Mouse (Mus musculus) B cell, adult 67 days (primary cell): ENCODE data around the gene Fxyd6. TPM values are rescaled to one million over a fixed set of nuclear protein-coding genes. Genes with fewer than 3 reads are reported as not detected.

Source experiments
- total RNA-seq, 2 experiments: library from RNA; stranded (reverse); gene quantifications; 4 replicates each; pipeline ENCODE4 v1.2.4; 2023

Gene Fxyd6
- not detected for total RNA-seq

DNA sequence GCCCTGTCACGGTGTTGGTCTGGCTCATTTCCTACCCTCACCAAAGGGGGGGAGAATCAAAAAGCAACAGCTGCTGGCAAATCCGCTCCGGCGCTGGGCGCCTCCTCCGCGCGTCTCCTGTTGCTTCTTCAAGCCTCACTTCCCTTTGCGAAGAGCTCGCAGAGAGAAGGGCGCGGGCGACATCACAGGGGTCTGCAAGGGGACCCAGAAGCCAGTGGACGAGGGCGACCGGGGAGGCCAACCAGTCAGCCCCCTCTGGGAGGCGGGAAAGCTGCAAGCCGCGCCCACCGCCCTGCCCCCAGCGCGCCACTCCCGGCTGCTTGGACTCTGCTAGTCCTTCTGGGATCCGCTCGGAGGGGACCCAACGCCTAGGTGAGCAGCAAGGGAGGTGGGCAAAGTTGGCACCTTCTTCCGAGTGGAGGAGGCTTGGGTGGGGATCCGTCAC lies at the start of gene Fxyd6:
Gene Fxyd6, plus strand, starts transcription at position 69 of the 445 bp plus-strand sequence.

DNA sequence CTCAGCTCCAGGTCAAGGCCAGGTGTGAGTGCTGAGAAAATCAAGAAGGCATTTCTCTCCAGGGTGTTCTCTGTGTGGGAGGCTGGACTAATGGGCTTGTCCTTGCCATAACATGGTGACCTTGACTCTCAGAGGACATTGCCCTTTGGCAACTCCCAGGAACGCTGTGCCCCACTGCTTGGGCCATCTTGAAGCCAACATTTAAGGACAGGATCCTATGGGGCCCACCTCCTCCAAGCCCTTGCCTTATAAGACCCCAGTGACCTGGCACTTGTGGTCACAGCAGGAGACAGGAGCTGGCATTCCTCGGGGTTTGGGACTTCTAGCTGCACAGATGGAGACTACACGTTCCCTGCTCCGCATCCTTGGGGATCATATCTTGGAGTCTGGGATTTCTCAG lies 29.4 kb downstream of the Fxyd6 start, which contains the start of gene Fxyd2:
Gene Fxyd2, plus strand, starts transcription at position 236 of the 400 bp plus-strand sequence.

GRCm38 (mm10) chr9:45426456-45426855 lies 56.5 kb downstream of the Fxyd6 start, which contains the start of gene Dscaml1:
Gene Dscaml1, plus strand, starts transcription at chr9:45426628.

Other genes starting within 250 kb of the Fxyd6 start
- under 1 TPM; 0.47 to 0.49 TPM for gene Scn4b, start 231.8 kb upstream of the Fxyd6 start, total RNA-seq
- not detected for gene BC049352, start 188.2 kb upstream of the Fxyd6 start, total RNA-seq
- not detected for gene Tmprss4, start 166.1 kb upstream of the Fxyd6 start, total RNA-seq
- 100 to 1,000 TPM; 161 to 178 TPM for gene Il10ra, start 101.0 kb upstream of the Fxyd6 start, total RNA-seq
- gene Tmprss13, start 51.1 kb upstream of the Fxyd6 start, total RNA-seq, result under 1 TPM; 0.56 to 0.70 TPM
- gene Fxyd2, start 29.5 kb downstream of the Fxyd6 start, total RNA-seq, result not detected
- not detected for gene Dscaml1, start 56.4 kb downstream of the Fxyd6 start, total RNA-seq